Mouse (Mus musculus): ENCODE data around the gene Gm21788.
"Not testable (repeated sequence)": the region's sequence is repeated elsewhere in the genome, so short reads cannot be mapped to it uniquely, and the experiment has no call there.

Gm21788 gene

DNA sequence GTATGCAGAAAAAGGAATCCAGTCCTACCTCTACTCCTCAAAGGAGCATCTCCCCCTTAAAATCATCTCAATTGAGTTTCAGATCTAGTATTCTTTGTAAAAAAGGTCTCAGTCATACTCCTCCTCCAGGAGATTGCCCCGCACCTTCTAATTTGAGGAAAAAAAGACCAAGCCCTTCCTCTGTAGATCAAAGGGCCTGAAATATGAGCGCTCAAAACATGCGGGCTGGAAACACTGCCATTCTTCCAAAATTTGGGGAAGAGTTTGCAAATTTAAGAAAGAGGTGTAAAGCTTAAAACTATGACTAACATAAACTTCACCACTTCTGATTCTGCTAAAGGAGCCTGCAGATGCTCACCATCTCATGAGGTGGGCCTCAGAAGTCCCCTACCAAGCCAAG is at the start of gene Gm21788:
TSS of gene Gm21788 (plus strand) at position 301 of the 400 bp plus-strand sequence.
- not testable (repeated sequence) for DNase-seq

Measured in right cerebral cortex, postnatal 14 days (tissue).